Mouse (Mus musculus) intestine, embryonic 14.5 days (tissue): ENCODE measurements around the gene Nsl1. TPM values are rescaled to one million over a fixed set of nuclear protein-coding genes. Genes with fewer than 3 reads are reported as not detected.

Experiments
- ATAC-seq: fragments of 200-750 bp; cut with Nextera tagmentation; replicated peaks from 2 replicates; pipeline ENCODE4 v1.8.0; 2017; ENCODE audit warnings: low read depth, moderate number of reproducible peaks, moderate TSS enrichment, moderate library complexity; ENCODE audit not compliant: low FRiP score, low TSS enrichment
- DNase-seq: peaks from one replicate; pipeline ENCODE4 v3.0.0-alpha.2; 2018; ENCODE audit warnings: low spot score
- H3K27ac ChIP-seq: fragments of 300-500 bp; sonication (generic); 2 replicates; pipeline ENCODE4 v1.5.1; 2014; ENCODE audit warnings: low read depth, mild to moderate bottlenecking, control low read depth
- H3K27me3 ChIP-seq: fragments of 300-500 bp; sonication (generic); replicated peaks from 2 replicates; pipeline ENCODE4 v1.6.1; 2014; ENCODE audit warnings: low read length, control low read depth; ENCODE audit not compliant: control insufficient read depth, insufficient read depth
- H3K36me3 ChIP-seq: fragments of 300-500 bp; sonication (generic); 2 replicates; pipeline ENCODE4 v1.6.1; 2014; ENCODE audit warnings: low read length, control low read depth; ENCODE audit not compliant: control insufficient read depth, insufficient read depth
- H3K4me1 ChIP-seq: fragments of 300-500 bp; sonication (generic); replicated peaks from 2 replicates; pipeline ENCODE4 v1.6.1; 2014; ENCODE audit warnings: low read length, control low read depth, mixed read lengths; ENCODE audit not compliant: control insufficient read depth, insufficient read depth
- H3K4me2 ChIP-seq: fragments of 300-500 bp; sonication (generic); 2 replicates; pipeline ENCODE4 v1.6.1; 2014; ENCODE audit warnings: low read length
- H3K4me3 ChIP-seq: fragments of 300-500 bp; sonication (generic); 2 replicates; pipeline ENCODE4 v1.5.1; 2014; ENCODE audit warnings: low read depth, low read length, control low read depth, mixed read lengths
- H3K9ac ChIP-seq: fragments of 300-500 bp; sonication (generic); 2 replicates; pipeline ENCODE4 v1.6.1; 2014; ENCODE audit warnings: mild to moderate bottlenecking, low read length
- H3K9me3 ChIP-seq: fragments of 300-500 bp; sonication (generic); 2 replicates; pipeline ENCODE4 v1.6.1; 2016; ENCODE audit warnings: low read length, control low read depth; ENCODE audit not compliant: control insufficient read depth
- WGBS: fragments of 180-500 bp; shearing (Covaris S2); extraction: QIAGEN DNeasy Blood & Tissue Kit; methylation state at CpG from one replicate; pipeline ENCODE4 v1.1.7; 2014; 5-methylcytosine and 5-hydroxymethylcytosine counted together
- polyA plus RNA-seq: library from polyadenylated mRNA; unstranded; fragments of >200 nt; fragmentation: Nextera tagmentation; extraction: Ambion mirVana; gene quantifications from 2 replicates; pipeline ENCODE4 v1.2.1, GENCODE M21; 2014

Nsl1 gene
- polyA plus RNA-seq, 1 experiment from 2014 or later, result 20.8 TPM

DNA sequence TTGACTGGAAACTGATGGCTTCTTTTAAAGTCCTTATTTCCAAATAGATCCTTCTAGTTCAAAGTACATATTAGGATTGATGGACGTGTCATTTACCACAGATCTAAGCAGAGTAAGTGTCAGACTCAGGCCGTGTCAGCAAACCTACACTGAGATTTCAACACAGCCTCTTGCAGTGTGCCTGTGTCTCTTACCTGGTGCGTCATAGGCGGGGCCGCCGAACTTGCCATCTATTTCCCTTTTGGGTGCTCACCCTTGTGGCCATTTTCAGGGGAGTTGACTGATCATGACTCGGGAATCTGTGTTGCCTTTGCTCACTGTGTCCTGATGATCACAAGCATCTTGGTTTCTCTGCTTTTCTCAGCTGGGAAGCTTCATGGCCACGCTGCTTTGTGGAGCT, 20.4 kb downstream of the Nsl1 start:
- H3K36me3 ChIP-seq, result peaks cover 59% of the 10 kb centered on the region

DNA sequence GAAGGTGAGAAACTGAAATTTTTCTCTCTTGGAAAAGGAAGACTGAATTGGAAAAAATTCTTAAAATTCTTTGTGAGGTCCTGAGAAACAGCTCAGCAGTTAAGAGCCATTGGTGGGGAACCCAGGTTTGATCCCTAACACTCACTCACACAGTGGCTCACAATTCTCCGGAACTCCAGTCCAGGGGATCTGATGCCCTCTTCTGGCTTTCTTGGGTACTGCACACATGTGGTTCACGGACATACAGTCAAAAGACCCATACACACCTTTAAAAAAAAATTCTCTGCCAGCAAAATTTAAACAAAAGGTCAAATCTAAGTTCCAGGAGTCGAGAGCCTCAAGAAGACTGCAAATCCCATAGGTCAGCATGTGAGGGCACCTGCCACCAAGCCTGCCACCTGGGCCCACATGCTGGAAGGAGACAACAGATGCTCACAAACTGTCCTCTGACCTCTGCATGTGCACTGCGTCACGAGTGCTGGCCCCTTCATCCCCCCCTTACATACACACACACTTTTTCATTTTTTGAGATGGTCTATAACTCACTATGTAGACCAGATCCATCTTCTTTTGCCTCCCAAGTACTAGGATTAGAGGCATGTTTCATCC, 22.2 kb downstream of the Nsl1 start:
- H3K36me3 ChIP-seq, result peaks cover 49% of the 10 kb centered on the region
- DNase-seq, result peak; percentile 79

More for the DNA sequence above, 20.4 kb downstream of the Nsl1 start:
- Histone ChIP-seq H3K27me3 (no peaks in the 10 kb centered on the region), H3K27ac (no peak overlapping the region), H3K4me3 (no peak overlapping the region), H3K9ac (no peak overlapping the region), H3K4me2 (no peak overlapping the region), H3K4me1 (no peaks in the 10 kb centered on the region), H3K9me3 (no peaks in the 10 kb centered on the region)
- 84% methylated on average over 8 of the region's 8 CpGs for WGBS
- no peak for ATAC-seq
- no peak for DNase-seq

DNA sequence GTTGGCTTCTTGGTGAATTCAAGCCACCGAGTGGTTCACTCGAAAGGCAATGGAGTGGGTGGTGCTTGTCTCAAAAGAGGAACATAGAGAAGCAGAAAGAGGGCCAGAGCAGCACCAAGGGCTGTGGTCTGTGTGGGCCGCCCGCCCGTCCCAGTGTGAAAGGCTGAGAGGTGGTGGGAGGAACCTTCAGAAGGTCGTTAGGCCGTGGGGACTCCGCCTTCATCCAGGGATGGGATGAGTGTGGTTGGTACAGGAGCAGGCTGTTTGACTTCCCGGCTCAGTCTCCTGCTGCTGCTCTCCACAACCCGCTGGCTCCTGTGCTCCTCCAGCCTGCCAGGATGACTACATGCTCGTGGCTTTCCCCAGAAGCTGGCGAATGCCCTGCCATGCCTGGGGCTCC, 22.8 kb downstream of the Nsl1 start:
- Histone ChIP-seq H3K36me3 (peaks cover 43% of the 10 kb centered on the region), H3K27me3 (no peaks in the 10 kb centered on the region), H3K4me3 (no peak overlapping the region), H3K27ac (no peak overlapping the region), H3K4me1 (no peaks in the 10 kb centered on the region), H3K9me3 (no peaks in the 10 kb centered on the region), H3K4me2 (no peak overlapping the region), H3K9ac (no peak overlapping the region)
- ATAC-seq (no peak), DNase-seq (no peak)
- WGBS, result 77% methylated on average over 12 of the region's 12 CpGs

More for the DNA sequence above, 22.2 kb downstream of the Nsl1 start:
- H3K4me2 ChIP-seq, result no peak overlapping the region
- no peak overlapping the region for H3K4me3 ChIP-seq
- no peak overlapping the region for H3K9ac ChIP-seq
- no peaks in the 10 kb centered on the region for H3K27me3 ChIP-seq
- WGBS, result 72% methylated on average over 5 of the region's 5 CpGs
- no peaks in the 10 kb centered on the region for H3K4me1 ChIP-seq
- no peaks in the 10 kb centered on the region for H3K9me3 ChIP-seq
- H3K27ac ChIP-seq, result no peak overlapping the region
- no peak for ATAC-seq

DNA sequence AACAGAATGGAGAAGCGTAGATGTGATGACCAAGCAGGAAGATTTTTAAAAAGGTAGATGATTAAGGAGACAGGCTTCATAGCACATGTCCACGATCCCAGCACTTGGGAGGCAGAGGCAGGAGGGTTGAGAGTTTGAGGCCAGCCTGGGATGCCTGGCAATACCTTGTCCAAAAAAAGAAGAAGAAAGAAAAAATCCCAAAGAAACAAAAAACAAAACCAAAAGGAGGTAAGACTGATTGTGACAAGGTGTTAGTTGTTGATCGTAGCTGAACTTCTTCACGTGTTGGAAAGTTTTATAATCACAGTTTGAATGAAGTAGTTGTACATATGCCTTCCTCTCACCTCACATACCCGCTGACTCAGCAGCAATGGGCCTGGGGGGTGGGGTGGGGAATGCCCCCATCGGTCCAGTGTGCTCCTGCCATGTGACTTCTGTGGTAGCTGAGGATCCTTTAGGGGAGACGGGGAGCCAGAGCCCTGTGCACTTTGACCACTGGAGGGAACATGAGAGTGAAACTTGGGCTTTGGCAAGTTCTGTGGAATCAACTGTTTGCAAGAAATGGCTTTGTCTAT, 23.6 kb downstream of the Nsl1 start:
- Histone ChIP-seq H3K9ac (no peak overlapping the region), H3K4me2 (no peak overlapping the region), H3K36me3 (peaks cover 36% of the 10 kb centered on the region), H3K27me3 (no peaks in the 10 kb centered on the region), H3K9me3 (no peaks in the 10 kb centered on the region), H3K27ac (no peak overlapping the region), H3K4me3 (no peak overlapping the region), H3K4me1 (no peaks in the 10 kb centered on the region)
- WGBS, result 82% methylated on average over 7 of the region's 7 CpGs
- no peak for DNase-seq
- no peak for ATAC-seq

DNA sequence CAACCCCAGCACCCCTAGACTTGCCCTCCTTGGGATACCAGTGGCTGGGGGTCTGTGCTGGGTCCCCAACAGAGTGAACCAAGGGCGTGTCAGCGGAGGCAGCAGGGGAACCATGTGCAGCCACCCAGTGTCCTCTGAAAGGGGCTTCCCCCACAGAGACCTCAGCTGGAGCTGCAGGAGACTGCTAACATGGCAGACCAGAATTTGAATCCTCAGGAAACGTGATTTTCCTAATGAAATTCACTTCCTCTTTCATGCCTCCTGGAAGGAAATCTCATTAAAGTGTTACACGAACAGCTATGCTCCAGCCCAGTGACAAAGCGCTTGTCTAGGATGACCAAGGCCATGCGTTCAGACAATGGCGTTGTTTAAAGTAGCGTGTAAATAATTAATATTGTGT, 24.1 kb downstream of the Nsl1 start:
- Histone ChIP-seq H3K4me2 (no peak overlapping the region), H3K4me1 (no peaks in the 10 kb centered on the region), H3K27me3 (no peaks in the 10 kb centered on the region), H3K9ac (no peak overlapping the region), H3K9me3 (no peaks in the 10 kb centered on the region), H3K4me3 (no peak overlapping the region), H3K27ac (no peak overlapping the region), H3K36me3 (peaks cover 31% of the 10 kb centered on the region)
- DNase-seq, result no peak
- WGBS, result 71% methylated on average over 8 of the region's 8 CpGs
- ATAC-seq, result no peak

DNA sequence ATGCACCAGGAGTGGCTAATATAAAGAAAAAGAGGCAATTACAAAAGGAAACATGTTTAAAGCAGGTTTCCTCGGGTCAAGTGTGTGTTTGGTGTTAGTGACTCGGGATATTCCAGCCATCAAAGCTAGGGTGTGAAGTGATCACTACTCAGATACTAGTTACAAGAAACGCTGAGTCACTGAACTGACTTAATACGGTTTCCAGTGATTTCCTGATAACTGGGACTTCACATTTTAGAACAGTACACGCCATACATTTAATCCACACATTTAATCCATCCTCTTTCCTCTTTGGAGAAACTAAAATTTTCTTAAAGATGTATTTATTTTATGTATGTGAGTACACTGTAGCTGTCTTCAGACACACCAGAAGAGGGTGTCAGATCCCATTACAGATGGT, 25.1 kb downstream of the Nsl1 start:
- no peak overlapping the region for H3K4me2 ChIP-seq
- H3K4me1 ChIP-seq, result no peaks in the 10 kb centered on the region
- H3K36me3 ChIP-seq, result peaks cover 21% of the 10 kb centered on the region
- 80% methylated on average over 5 of the region's 5 CpGs for WGBS
- no peak for ATAC-seq
- no peaks in the 10 kb centered on the region for H3K27me3 ChIP-seq
- no peaks in the 10 kb centered on the region for H3K9me3 ChIP-seq
- DNase-seq, result no peak
- H3K27ac ChIP-seq, result no peak overlapping the region
- no peak overlapping the region for H3K9ac ChIP-seq
- H3K4me3 ChIP-seq, result no peak overlapping the region

DNA sequence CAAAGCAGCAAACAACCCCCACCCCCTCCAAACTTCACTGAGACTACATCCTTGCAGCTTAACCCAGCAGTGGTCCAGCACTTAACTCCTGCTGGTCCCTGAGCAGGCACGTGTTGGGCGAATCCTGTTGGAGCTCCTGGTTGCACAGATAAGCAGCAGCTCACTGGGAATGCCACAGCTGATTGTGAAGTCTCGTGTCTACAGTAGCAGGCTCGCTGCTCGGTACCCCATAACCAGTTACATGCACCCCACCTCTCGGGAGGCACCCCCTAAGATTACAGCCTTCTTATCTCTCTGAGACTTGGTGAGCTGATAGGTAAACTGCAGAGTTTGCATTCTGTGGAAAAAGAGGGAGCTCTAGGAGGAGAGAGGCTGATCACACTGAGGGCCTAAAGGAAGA, 26.5 kb downstream of the Nsl1 start:
- no peak for ATAC-seq
- WGBS, result 65% methylated on average over 6 of the region's 6 CpGs

DNA sequence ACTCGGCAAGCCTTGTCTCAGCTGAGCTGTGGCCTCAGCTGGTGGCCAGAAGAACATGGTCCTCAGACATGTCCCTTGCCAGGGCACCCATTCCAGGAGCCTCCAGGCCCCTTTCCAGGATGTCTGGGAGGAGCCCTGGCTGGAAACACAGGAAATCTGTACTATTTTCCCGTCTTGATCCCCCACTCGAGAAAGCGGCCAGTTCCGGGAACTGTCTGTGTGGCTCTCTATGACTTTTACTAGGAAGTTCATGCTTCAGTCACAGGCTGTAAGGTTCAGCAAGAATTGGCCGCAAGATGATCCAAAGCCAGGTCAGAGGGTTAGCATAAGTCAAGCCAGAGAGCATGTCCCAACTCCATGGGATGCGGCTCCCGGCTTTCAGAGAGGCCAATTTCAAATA, 29.2 kb downstream of the Nsl1 start:
- Histone ChIP-seq H3K4me2 (no peak overlapping the region), H3K27me3 (no peaks in the 10 kb centered on the region), H3K9ac (no peak overlapping the region), H3K27ac (no peak overlapping the region), H3K36me3 (no peaks in the 10 kb centered on the region), H3K9me3 (no peaks in the 10 kb centered on the region), H3K4me3 (no peak overlapping the region), H3K4me1 (peaks cover 2% of the 10 kb centered on the region)
- ATAC-seq (no peak), DNase-seq (no peak)
- 76% methylated on average over 8 of the region's 8 CpGs for WGBS

More for the DNA sequence above, 26.5 kb downstream of the Nsl1 start:
- H3K9ac ChIP-seq, result no peak overlapping the region
- no peak overlapping the region for H3K4me2 ChIP-seq
- DNase-seq, result no peak
- no peak overlapping the region for H3K4me3 ChIP-seq
- no peaks in the 10 kb centered on the region for H3K9me3 ChIP-seq
- peaks cover 9% of the 10 kb centered on the region; the same call in 1 of the 2 replicates for H3K36me3 ChIP-seq
- H3K27me3 ChIP-seq, result no peaks in the 10 kb centered on the region
- H3K27ac ChIP-seq, result no peak overlapping the region
- H3K4me1 ChIP-seq, result no peaks in the 10 kb centered on the region

DNA sequence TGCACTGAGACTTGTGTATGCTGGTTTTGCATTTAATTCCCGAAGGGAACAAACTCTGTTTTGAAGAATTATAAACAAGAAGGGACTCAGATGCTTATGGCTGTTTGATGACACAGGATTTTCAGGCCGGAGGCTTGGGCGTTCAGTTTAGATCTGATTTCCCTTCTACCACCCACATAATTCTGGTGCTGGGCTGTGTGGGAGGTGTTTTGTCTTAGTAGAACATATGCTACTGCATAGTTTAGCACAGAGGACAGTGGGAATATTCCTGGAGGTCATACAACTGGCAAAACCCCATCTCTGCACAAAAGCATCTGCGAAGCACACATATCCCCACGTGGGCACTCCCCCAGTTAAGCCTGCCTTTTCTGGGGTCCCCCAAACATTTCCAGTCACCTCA, 30.8 kb downstream of the Nsl1 start:
- WGBS, result 54% methylated on average over 5 of the region's 5 CpGs
- Histone ChIP-seq H3K27me3 (no peaks in the 10 kb centered on the region), H3K9me3 (no peaks in the 10 kb centered on the region), H3K9ac (no peak overlapping the region), H3K27ac (no peak overlapping the region), H3K4me2 (no peak overlapping the region), H3K36me3 (no peaks in the 10 kb centered on the region), H3K4me3 (no peak overlapping the region), H3K4me1 (peaks cover 5% of the 10 kb centered on the region)
- DNase-seq, result no peak
- no peak for ATAC-seq
